Mouse (Mus musculus): ENCODE results near the gene Ripply2. TPM values are rescaled to one million over a fixed set of nuclear protein-coding genes. Genes with fewer than 3 reads are reported as not detected.

Ripply2 gene
- total RNA-seq, 2 experiments from 2014 or later: not detected

- peak; percentile 95 for ATAC-seq (replicated peaks; ENCODE audit: low FRiP score, poor library complexity, severe bottlenecking)
Measured at GRCm38 (mm10) chr9:87021778-87022523, 6.6 kb downstream of the Ripply2 start, which contains the start of gene Cyb5r4. Gene Cyb5r4 (plus strand): TSS chr9:87022014.

GRCm38 (mm10) chr9:87025764-87026163 lies 10.4 kb downstream of the Ripply2 start:
- no peak for ATAC-seq (replicated peaks; ENCODE audit: low FRiP score, poor library complexity, severe bottlenecking)

DNA sequence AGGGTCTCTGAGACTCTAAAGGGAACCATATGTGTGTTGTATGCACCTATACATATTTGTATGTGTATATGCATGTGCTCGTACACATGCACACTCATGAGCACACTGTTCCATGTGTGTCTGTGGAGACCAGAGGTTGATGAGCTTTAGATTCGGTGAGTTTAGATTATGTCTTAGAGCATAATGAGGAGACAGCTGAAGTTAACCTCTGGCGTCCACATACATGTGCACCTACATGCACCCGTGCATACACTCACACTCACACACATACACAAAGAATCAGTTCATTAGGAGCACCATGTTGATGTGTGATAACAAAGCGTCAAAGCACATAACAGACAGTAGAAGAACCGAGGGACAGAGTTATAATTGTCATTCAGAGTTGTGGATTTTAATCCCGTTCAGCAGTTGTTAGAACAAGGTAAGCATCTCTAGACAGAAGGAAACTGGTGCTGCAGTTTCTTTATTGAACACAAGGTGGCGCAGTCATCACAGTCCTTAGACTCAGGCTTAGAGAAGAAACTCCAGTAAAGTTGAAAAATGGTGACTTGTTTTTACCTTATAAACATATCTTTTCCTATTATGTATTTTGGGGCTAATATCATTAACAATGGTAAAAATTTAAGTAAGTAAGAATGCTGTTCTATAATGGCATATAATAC lies 12.2 kb downstream of the Ripply2 start:
- peak; percentile 73; the same call in 1 of the 2 replicates for ATAC-seq (replicated peaks; ENCODE audit: low FRiP score, poor library complexity, severe bottlenecking)

DNA sequence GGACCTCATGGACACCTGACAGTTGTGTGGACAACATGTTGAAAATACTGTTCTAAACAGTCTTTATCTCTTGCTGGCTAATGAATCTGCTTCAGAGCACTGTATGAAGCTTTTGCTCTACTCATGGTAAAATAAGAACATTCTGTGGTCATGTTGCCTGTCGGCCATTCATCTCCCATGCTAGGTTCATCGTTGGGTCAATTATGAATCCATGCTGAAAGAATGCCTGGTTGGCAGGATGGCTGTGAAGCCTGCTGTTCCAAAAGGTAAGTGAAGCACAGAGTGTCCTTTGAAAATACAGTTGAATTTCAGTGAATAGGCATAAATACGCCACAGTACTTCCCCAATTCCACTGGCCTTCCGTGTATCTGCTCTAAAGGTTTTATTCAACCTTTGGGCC lies 16.9 kb downstream of the Ripply2 start:
- no peak for ATAC-seq (replicated peaks; ENCODE audit: low FRiP score, poor library complexity, severe bottlenecking)

- no peak for ATAC-seq (replicated peaks; ENCODE audit: low FRiP score, poor library complexity, severe bottlenecking)
Measured at GRCm38 (mm10) chr9:87034831-87035580, 19.7 kb downstream of the Ripply2 start.

DNA sequence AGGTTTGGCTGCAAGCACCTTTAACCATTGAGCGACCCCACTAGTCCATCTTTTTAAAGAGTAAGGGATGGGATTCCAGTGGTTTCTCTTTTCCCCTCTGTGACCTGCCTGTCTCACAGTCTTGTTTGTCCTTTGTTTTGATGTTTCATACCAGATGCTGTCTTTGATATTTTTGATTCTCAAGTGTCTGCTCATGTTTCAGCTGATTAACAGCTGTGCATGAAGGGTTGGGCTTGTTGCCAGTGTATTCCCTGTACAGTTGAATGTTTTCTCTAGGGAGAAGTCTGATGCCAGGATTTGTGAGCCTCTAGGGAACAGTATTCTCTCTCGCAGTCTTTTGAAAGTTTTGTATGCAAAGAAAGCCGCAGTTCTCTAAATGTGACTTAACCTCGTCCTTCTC lies 34.1 kb downstream of the Ripply2 start:
- no peak for ATAC-seq (replicated peaks; ENCODE audit: low FRiP score, poor library complexity, severe bottlenecking)

DNA sequence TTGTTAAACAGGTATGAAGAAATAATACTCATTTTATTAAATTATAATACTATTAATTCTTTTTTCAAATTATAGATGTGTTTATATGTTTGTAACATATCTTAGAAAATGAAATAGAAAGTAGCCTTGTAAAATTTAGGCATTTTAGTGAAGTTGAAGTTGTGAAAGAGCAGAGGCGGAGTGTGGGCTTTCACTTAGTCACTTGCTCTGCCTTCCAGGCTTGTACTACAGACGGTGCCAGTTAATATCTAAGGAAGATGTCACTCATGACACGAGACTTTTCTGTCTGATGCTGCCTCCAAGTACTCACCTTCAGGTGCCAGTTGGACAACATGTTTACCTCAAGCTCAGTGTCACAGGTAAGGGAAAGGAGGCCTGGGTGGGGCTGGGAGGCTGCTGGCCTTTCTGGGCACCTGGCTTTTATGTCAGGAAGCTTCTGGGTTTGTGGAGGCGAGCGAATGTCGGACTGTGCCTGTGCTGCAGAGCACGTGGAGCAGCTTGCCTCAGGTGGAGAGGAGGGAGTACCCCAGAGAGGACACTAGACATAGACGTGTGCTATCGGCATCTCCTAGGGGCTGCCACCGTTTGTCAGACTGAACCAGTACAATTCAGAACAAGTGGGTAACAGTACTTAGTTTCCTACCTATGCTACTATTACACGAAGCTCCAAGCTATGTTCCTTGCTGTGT lies 40.4 kb downstream of the Ripply2 start:
- no peak for ATAC-seq (replicated peaks; ENCODE audit: low FRiP score, poor library complexity, severe bottlenecking)

- ATAC-seq (replicated peaks; ENCODE audit: low FRiP score, poor library complexity, severe bottlenecking): no peak
Measured at GRCm38 (mm10) chr9:87062337-87062736, 47.0 kb downstream of the Ripply2 start.

DNA sequence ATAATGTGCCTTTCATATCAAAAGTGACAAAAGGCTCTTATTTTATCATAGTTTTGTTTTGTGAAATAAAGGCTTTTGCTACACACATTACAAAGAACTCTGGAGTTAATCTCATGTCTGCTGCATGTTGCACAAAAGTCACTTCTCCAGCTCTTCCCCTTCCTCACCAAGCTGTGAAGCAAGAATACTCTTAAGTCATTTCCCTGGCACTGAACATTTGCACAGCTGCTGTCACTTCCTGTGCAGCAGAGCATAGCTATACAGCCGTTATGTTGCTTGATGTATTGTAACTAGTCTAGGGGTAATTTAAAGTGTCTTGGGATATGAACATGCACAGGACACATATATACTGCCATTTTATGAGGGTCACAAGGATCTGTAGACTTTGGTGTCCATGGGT lies 52.8 kb downstream of the Ripply2 start:
- no peak for ATAC-seq (replicated peaks; ENCODE audit: low FRiP score, poor library complexity, severe bottlenecking)

Other genes with a start within 250 kb of the Ripply2 start
- not detected in 2 replicates for gene Snap91, start 134.9 kb upstream of the Ripply2 start, total RNA-seq (2015; ENCODE audit: low replicate concordance)
- not detected in 2 replicates for gene Snap91, start 134.9 kb upstream of the Ripply2 start, total RNA-seq (2017; ENCODE audit: low replicate concordance)
- gene Cyb5r4, start 6.5 kb downstream of the Ripply2 start, total RNA-seq (2015; ENCODE audit: low replicate concordance): 60.5 and 65.4 TPM in 2 replicates
- gene Cyb5r4, start 6.5 kb downstream of the Ripply2 start, total RNA-seq (2017; ENCODE audit: low replicate concordance): 29.8 and 41.5 TPM in 2 replicates
- gene Mrap2, start 128.8 kb downstream of the Ripply2 start, total RNA-seq (2015; ENCODE audit: low replicate concordance): not detected in 2 replicates
- gene Mrap2, start 128.8 kb downstream of the Ripply2 start, total RNA-seq (2017; ENCODE audit: low replicate concordance): not detected in 2 replicates
- gene Cep162, start 240.0 kb downstream of the Ripply2 start, total RNA-seq (2015; ENCODE audit: low replicate concordance): 10.5 and 14.1 TPM in 2 replicates
- 14.3 and 17.1 TPM in 2 replicates for gene Cep162, start 240.0 kb downstream of the Ripply2 start, total RNA-seq (2017; ENCODE audit: low replicate concordance)